Mouse (Mus musculus) lung, postnatal 0 days (tissue): ENCODE data around the gene Epb41. TPM values are rescaled to one million over a fixed set of nuclear protein-coding genes. Genes with fewer than 3 reads are reported as not detected.

ENCODE experiments used
- ATAC-seq: fragments of 200-750 bp; cut with Nextera tagmentation; 2 replicates; pipeline ENCODE4 v1.8.0; 2017; ENCODE audit warnings: moderate library complexity
- DNase-seq: peaks from one replicate; pipeline ENCODE4 v3.0.0-alpha.2; 2016; ENCODE audit warnings: low spot score
- H3K27ac ChIP-seq: fragments of 300-500 bp; sonication (generic); 2 replicates; pipeline ENCODE4 v1.5.1; 2014; ENCODE audit warnings: antibody characterized with exemption, mild to moderate bottlenecking, low read length, mixed read lengths
- H3K27me3 ChIP-seq: fragments of 300-500 bp; sonication (generic); replicated peaks from 2 replicates; pipeline ENCODE4 v1.6.1; 2014; ENCODE audit warnings: low read length, mixed read lengths; ENCODE audit not compliant: insufficient read depth
- H3K36me3 ChIP-seq: fragments of 300-500 bp; sonication (generic); 2 replicates; pipeline ENCODE4 v1.6.1; 2014; ENCODE audit warnings: low read length, mixed read lengths; ENCODE audit not compliant: insufficient read depth
- H3K4me1 ChIP-seq: fragments of 300-500 bp; sonication (generic); 2 replicates; pipeline ENCODE4 v1.6.1; 2014; ENCODE audit warnings: antibody characterized with exemption, low read depth, low read length, mixed read lengths; ENCODE audit not compliant: insufficient read depth
- H3K4me2 ChIP-seq: fragments of 300-500 bp; sonication (generic); replicated peaks from 2 replicates; pipeline ENCODE4 v1.6.1; 2014; ENCODE audit warnings: low read depth, mild to moderate bottlenecking, low read length, moderate library complexity, mixed read lengths
- H3K4me3 ChIP-seq: fragments of 300-500 bp; sonication (generic); 2 replicates; pipeline ENCODE4 v1.5.1; 2014; ENCODE audit warnings: low read depth, low read length
- H3K9ac ChIP-seq: fragments of 300-500 bp; sonication (generic); replicated peaks from 2 replicates; pipeline ENCODE4 v1.6.1; 2014; ENCODE audit warnings: low read depth, mild to moderate bottlenecking
- H3K9me3 ChIP-seq: fragments of 300-500 bp; sonication (generic); 2 replicates; pipeline ENCODE4 v1.6.1; 2016; ENCODE audit warnings: low read length, mixed read lengths
- CTCF ChIP-seq: IDR thresholded peaks from 2 replicates; pipeline ENCODE4 v1.5.1; 2016; ENCODE audit warnings: antibody characterized with exemption, mild to moderate bottlenecking
- EP300 ChIP-seq: IDR thresholded peaks from 2 replicates; pipeline ENCODE4 v1.6.1; 2016; ENCODE audit warnings: antibody characterized with exemption, mild to moderate bottlenecking, control low read depth
- WGBS: fragments of 180-500 bp; shearing (Covaris S2); extraction: QIAGEN DNeasy Blood & Tissue Kit; methylation state at CpG from one replicate; pipeline ENCODE4 v1.1.7; 2014; 5-methylcytosine and 5-hydroxymethylcytosine counted together
- polyA plus RNA-seq: library from polyadenylated mRNA; unstranded; fragments of >200 nt; fragmentation: Nextera tagmentation; extraction: Ambion mirVana; gene quantifications from 2 replicates; pipeline ENCODE4 v1.2.1, GENCODE M21; 2015

Gene Epb41
- polyA plus RNA-seq, 1 experiment from 2014 or later: 29.9 TPM

- no peaks in the 10 kb centered on the region for H3K9me3 ChIP-seq
- H3K4me2 ChIP-seq: no peak overlapping the region
- ATAC-seq: no peak
- no peak overlapping the region for H3K9ac ChIP-seq
- H3K4me1 ChIP-seq: no peaks in the 10 kb centered on the region
- DNase-seq: no peak
- 54% methylated on average over 4 of the region's 4 CpGs for whole genome bisulfite sequencing
- H3K36me3 ChIP-seq: peaks cover 6% of the 10 kb centered on the region; the same call in 1 of the 2 replicates
- H3K27me3 ChIP-seq: no peaks in the 10 kb centered on the region
- H3K27ac ChIP-seq: no peak overlapping the region
- no peak overlapping the region for H3K4me3 ChIP-seq
- TF ChIP-seq CTCF (no peak), EP300 (no peak)
Observed at GRCm38 (mm10) chr4:131982881-131983538, 92.1 kb downstream of the Epb41 start.

GRCm38 (mm10) chr4:131981755-131982154 is 93.4 kb downstream of the Epb41 start:
- no peak for DNase-seq
- no peak for ATAC-seq
- Histone ChIP-seq H3K27ac (no peak overlapping the region), H3K4me2 (no peak overlapping the region), H3K9me3 (no peaks in the 10 kb centered on the region), H3K36me3 (peaks cover 6% of the 10 kb centered on the region; the same call in 1 of the 2 replicates), H3K4me3 (no peak overlapping the region), H3K27me3 (no peaks in the 10 kb centered on the region), H3K4me1 (no peaks in the 10 kb centered on the region), H3K9ac (no peak overlapping the region)
- TF ChIP-seq CTCF (peak; percentile 53), EP300 (no peak)

- TF ChIP-seq EP300: no peak
- TF ChIP-seq CTCF: peak; percentile 99
- Histone ChIP-seq H3K27me3 (no peaks in the 10 kb centered on the region), H3K9me3 (no peaks in the 10 kb centered on the region), H3K27ac (no peak overlapping the region), H3K36me3 (peaks cover 6% of the 10 kb centered on the region; the same call in 1 of the 2 replicates), H3K4me1 (no peaks in the 10 kb centered on the region), H3K4me2 (no peak overlapping the region), H3K4me3 (no peak overlapping the region), H3K9ac (no peak overlapping the region)
- ATAC-seq (peak; percentile 75), DNase-seq (peak; percentile 71)
- 16% methylated on average over 4 of the region's 4 CpGs for WGBS
Observed at GRCm38 (mm10) chr4:131977201-131977600, 97.9 kb downstream of the Epb41 start.

GRCm38 (mm10) chr4:131970244-131970853 is 104.8 kb downstream of the Epb41 start:
- no peak overlapping the region for H3K4me2 ChIP-seq
- no peaks in the 10 kb centered on the region for H3K4me1 ChIP-seq
- no peak overlapping the region for H3K4me3 ChIP-seq
- H3K36me3 ChIP-seq: peaks cover 7% of the 10 kb centered on the region; the same call in 1 of the 2 replicates
- 72% methylated on average over 7 of the region's 7 CpGs for WGBS
- H3K9me3 ChIP-seq: no peaks in the 10 kb centered on the region
- H3K27me3 ChIP-seq: no peaks in the 10 kb centered on the region
- ATAC-seq (peak; percentile 21; the same call in 1 of the 2 replicates), DNase-seq (peak; percentile 25)
- H3K9ac ChIP-seq: no peak overlapping the region
- no peak; the same call in 1 of the 2 replicates for TF ChIP-seq EP300
- TF ChIP-seq CTCF: no peak
- H3K27ac ChIP-seq: no peak overlapping the region

- H3K27ac ChIP-seq: no peak overlapping the region
- no peaks in the 10 kb centered on the region for H3K27me3 ChIP-seq
- H3K4me3 ChIP-seq: no peak overlapping the region
- TF ChIP-seq CTCF (peak; percentile 65), EP300 (no peak)
- H3K4me2 ChIP-seq: no peak overlapping the region
- peaks cover 11% of the 10 kb centered on the region; the same call in 1 of the 2 replicates for H3K36me3 ChIP-seq
- 87% methylated on average over 2 of the region's 2 CpGs for WGBS
- peak; percentile 41; the same call in 1 of the 2 replicates for ATAC-seq
- no peak overlapping the region for H3K9ac ChIP-seq
- no peaks in the 10 kb centered on the region for H3K9me3 ChIP-seq
- peak; percentile 62 for DNase-seq
- no peaks in the 10 kb centered on the region for H3K4me1 ChIP-seq
Observed at GRCm38 (mm10) chr4:131968873-131969272, 106.2 kb downstream of the Epb41 start.

- no peak overlapping the region for H3K9ac ChIP-seq
- H3K4me3 ChIP-seq: no peak overlapping the region
- no peaks in the 10 kb centered on the region for H3K4me1 ChIP-seq
- ATAC-seq (peak; percentile 25), DNase-seq (peak; percentile 66)
- H3K27me3 ChIP-seq: no peaks in the 10 kb centered on the region
- TF ChIP-seq CTCF (no peak), EP300 (peak; percentile 47; the same call in 1 of the 2 replicates)
- H3K4me2 ChIP-seq: no peak overlapping the region
- no peaks in the 10 kb centered on the region for H3K9me3 ChIP-seq
- 64% methylated on average over 3 of the region's 3 CpGs for WGBS
- H3K36me3 ChIP-seq: no peaks in the 10 kb centered on the region
- peak overlapping the region; percentile 6; the same call in 1 of the 2 replicates for H3K27ac ChIP-seq
Observed at GRCm38 (mm10) chr4:131957161-131957560, 118.0 kb downstream of the Epb41 start.
